9 mouse cellular contexts compared by ENCODE assay signal in genomic region chr5:31241522-31242034, GRCm38 (mm10). TPM values are rescaled to one million over a fixed set of nuclear protein-coding genes. Genes with fewer than 3 reads are reported as not detected.
DNase-seq lines count a peak whose midpoint lies in the region; ATAC-seq and TF ChIP-seq lines count a peak whose summit lies in the region.
"Had no signal": no experiment of that assay in that cellular context is flagged by ENCODE, and none has a peak within 500 bp of the region (broad histone marks: within the 10 kb centered on the region; RNA-seq: fewer than 3 reads in every experiment).

No protein-coding gene starts in this region.

- no peaks in the 10 kb centered on the region for H3K9me3 ChIP-seq in heart, embryonic 15.5 days (replicated peaks)
- H3K9me3 ChIP-seq in G1E (replicated peaks) = no peaks in the 10 kb centered on the region
- H3K9me3 ChIP-seq in hindbrain, embryonic 10.5 days = no peaks in the 10 kb centered on the region
- no peaks in the 10 kb centered on the region; the same call in 1 of the 2 replicates for H3K9me3 ChIP-seq in midbrain, embryonic 10.5 days (replicated peaks)

- DNase-seq in heart, adult 8-10 months (ENCODE audit: low spot score) = no peak
- DNase-seq in G1E (ENCODE audit: low spot score) = no peak
- DNase-seq in hindbrain, embryonic 10.5 days (ENCODE audit: low spot score) = no peak
- no peak for DNase-seq in midbrain, embryonic 10.5 days (ENCODE audit: low spot score)
- no peak for DNase-seq in retina, postnatal 1 day
- no peak for DNase-seq in layer of hippocampus, adult 11-12 months (ENCODE audit: low spot score)
- DNase-seq in layer of hippocampus, adult 18-20 months (ENCODE audit: low spot score in 2 of 2) = no peak

- peaks cover 12% of the 10 kb centered on the region for H3K4me1 ChIP-seq in heart, embryonic 15.5 days (replicated peaks)
- H3K4me1 ChIP-seq in G1E (ENCODE audit: insufficient read depth, low read depth, low read length) = peaks cover 14% of the 10 kb centered on the region
- peaks cover 17% of the 10 kb centered on the region for H3K4me1 ChIP-seq in hindbrain, embryonic 10.5 days (replicated peaks)
- peaks cover 26% of the 10 kb centered on the region for H3K4me1 ChIP-seq in midbrain, embryonic 10.5 days

- WGBS in heart, embryonic 15.5 days = 0% methylated on average over 13 of the region's 13 CpGs
- WGBS in hindbrain, embryonic 10.5 days = under 1% methylated on average over 13 of the region's 13 CpGs
- 1% methylated on average over 13 of the region's 13 CpGs for WGBS in midbrain, embryonic 10.5 days

- H3K4me2 ChIP-seq in heart, embryonic 15.5 days = peak overlapping the region; percentile 88

- peak overlapping the region; percentile 100 for H3K9ac ChIP-seq in heart, embryonic 15.5 days

- peak overlapping the region; percentile 100 for H3K4me3 ChIP-seq in heart, embryonic 15.5 days
- peak overlapping the region; percentile 92 for H3K4me3 ChIP-seq in G1E (ENCODE audit: low read depth, low read length)
- peak overlapping the region; percentile 96 for H3K4me3 ChIP-seq in hindbrain, embryonic 10.5 days
- H3K4me3 ChIP-seq in midbrain, embryonic 10.5 days = peak overlapping the region; percentile 95

- peaks cover 30% of the 10 kb centered on the region for H3K36me3 ChIP-seq in heart, embryonic 15.5 days
- H3K36me3 ChIP-seq in G1E (replicated peaks) = peaks cover 31% of the 10 kb centered on the region
- peaks cover 32% of the 10 kb centered on the region for H3K36me3 ChIP-seq in hindbrain, embryonic 10.5 days
- H3K36me3 ChIP-seq in midbrain, embryonic 10.5 days = peaks cover 35% of the 10 kb centered on the region

- no peaks in the 10 kb centered on the region for H3K27me3 ChIP-seq in heart, embryonic 15.5 days
- H3K27me3 ChIP-seq in G1E (ENCODE audit: insufficient read depth, low read length) = peaks cover 3% of the 10 kb centered on the region; the same call in 1 of the 2 replicates
- no peaks in the 10 kb centered on the region for H3K27me3 ChIP-seq in hindbrain, embryonic 10.5 days (ENCODE audit: insufficient read depth, poor library complexity, severe bottlenecking)
- H3K27me3 ChIP-seq in midbrain, embryonic 10.5 days (ENCODE audit: low read depth, poor library complexity, severe bottlenecking) = no peaks in the 10 kb centered on the region
- H3K27me3 ChIP-seq: Patski had no signal

- ATAC-seq in heart, embryonic 15.5 days (replicated peaks; ENCODE audit: insufficient number of reproducible peaks, insufficient read depth, low FRiP score, low read depth) = no peak
- ATAC-seq in G1E (ENCODE audit: extremely low read depth, insufficient number of reproducible peaks, low FRiP score, poor library complexity, severe bottlenecking) = no peak

- TF ChIP-seq CTCF in G1E (IDR thresholded peaks at IDR 0.05; ENCODE audit: low read depth, low read length) = no peak

- peak overlapping the region; percentile 100 for H3K27ac ChIP-seq in heart, embryonic 15.5 days
- peak overlapping the region; percentile 98 for H3K27ac ChIP-seq in hindbrain, embryonic 10.5 days
- peak overlapping the region; percentile 98 for H3K27ac ChIP-seq in midbrain, embryonic 10.5 days (replicated peaks)

RNA-seq across cellular contexts. Expression of gene Gm9970, which starts 0.5 kb away (rescaled TPM):
- 0.25 and 0.28 TPM in 2 replicates for polyA plus RNA-seq in heart, embryonic 15.5 days (2015; fragmentation: Nextera tagmentation; extraction: Ambion mirVana)
- under 1 TPM in 2 of 4 experiments, not detected in 2; 0.72 to 0.87 TPM for total RNA-seq in heart, adult 8-10 months (2022)
- not detected in 2 replicates for total RNA-seq in G1E (2014; fragmentation: Nextera tagmentation)
- 0.29 TPM in 1 of 2 replicates, not detected in the other for total RNA-seq in G1E (2017)
- 0.10 and 0.18 TPM in 2 replicates for polyA plus RNA-seq in G1E (2012)
- polyA plus RNA-seq in hindbrain, embryonic 10.5 days (2016; fragmentation: Nextera tagmentation; extraction: Ambion mirVana) = 0.30 TPM in 1 of 2 replicates, not detected in the other
- polyA plus RNA-seq in midbrain, embryonic 10.5 days (2016; fragmentation: Nextera tagmentation; extraction: Ambion mirVana) = 0.23 and 0.36 TPM in 2 replicates
- not detected for total RNA-seq in layer of hippocampus, adult 18-20 months (2021)

RNA-seq across cellular contexts. Expression of gene Nrbp1, which starts 0.9 kb away (rescaled TPM):
- 109 and 131 TPM in 2 replicates for polyA plus RNA-seq in heart, embryonic 15.5 days (2015; fragmentation: Nextera tagmentation; extraction: Ambion mirVana)
- 10 to 100 TPM; 75.9 to 87.9 (median 81.8) TPM for total RNA-seq in heart, adult 8-10 months (2022)
- 38.2 and 49.6 TPM in 2 replicates for total RNA-seq in G1E (2014; fragmentation: Nextera tagmentation)
- total RNA-seq in G1E (2017) = 76.8 and 77.1 TPM in 2 replicates
- polyA plus RNA-seq in G1E (2012) = 15.1 and 17.3 TPM in 2 replicates
- polyA plus RNA-seq in hindbrain, embryonic 10.5 days (2016; fragmentation: Nextera tagmentation; extraction: Ambion mirVana) = 151 and 159 TPM in 2 replicates
- 160 and 171 TPM in 2 replicates for polyA plus RNA-seq in midbrain, embryonic 10.5 days (2016; fragmentation: Nextera tagmentation; extraction: Ambion mirVana)
- total RNA-seq in layer of hippocampus, adult 18-20 months (2021) = 10 to 100 TPM; 83.8 to 86.3 TPM

RNA-seq across cellular contexts. Expression of gene Krtcap3, which starts 9.9 kb away (rescaled TPM):
- 3.0 and 7.0 TPM in 2 replicates for polyA plus RNA-seq in heart, embryonic 15.5 days (2015; fragmentation: Nextera tagmentation; extraction: Ambion mirVana)
- total RNA-seq in heart, adult 8-10 months (2022) = 1 to 10 TPM; 1.3 to 2.5 (median 1.6) TPM
- 3.8 and 8.8 TPM in 2 replicates for total RNA-seq in G1E (2014; fragmentation: Nextera tagmentation)
- total RNA-seq in G1E (2017) = 6.4 and 10.5 TPM in 2 replicates
- polyA plus RNA-seq in G1E (2012) = 9.4 and 11.8 TPM in 2 replicates
- 3.9 and 6.7 TPM in 2 replicates for polyA plus RNA-seq in hindbrain, embryonic 10.5 days (2016; fragmentation: Nextera tagmentation; extraction: Ambion mirVana)
- 2.9 and 3.0 TPM in 2 replicates for polyA plus RNA-seq in midbrain, embryonic 10.5 days (2016; fragmentation: Nextera tagmentation; extraction: Ambion mirVana)
- 1 to 10 TPM; 2.2 to 4.0 TPM for total RNA-seq in layer of hippocampus, adult 18-20 months (2021)

RNA-seq across cellular contexts. Expression of gene Ppm1g, which starts 21.1 kb away (rescaled TPM):
- 81.4 and 103 TPM in 2 replicates for polyA plus RNA-seq in heart, embryonic 15.5 days (2015; fragmentation: Nextera tagmentation; extraction: Ambion mirVana)
- 10 to 100 TPM; 45.3 to 71.9 (median 57.3) TPM for total RNA-seq in heart, adult 8-10 months (2022)
- total RNA-seq in G1E (2014; fragmentation: Nextera tagmentation) = 168 and 173 TPM in 2 replicates
- 158 and 176 TPM in 2 replicates for total RNA-seq in G1E (2017)
- 297 and 362 TPM in 2 replicates for polyA plus RNA-seq in G1E (2012)
- polyA plus RNA-seq in hindbrain, embryonic 10.5 days (2016; fragmentation: Nextera tagmentation; extraction: Ambion mirVana) = 172 and 197 TPM in 2 replicates
- polyA plus RNA-seq in midbrain, embryonic 10.5 days (2016; fragmentation: Nextera tagmentation; extraction: Ambion mirVana) = 195 and 214 TPM in 2 replicates
- 10 to 100 TPM; 69.6 to 73.3 TPM for total RNA-seq in layer of hippocampus, adult 18-20 months (2021)

RNA-seq across cellular contexts. Expression of gene Zfp513, which starts 39.5 kb away (rescaled TPM):
- 5.4 and 8.0 TPM in 2 replicates for polyA plus RNA-seq in heart, embryonic 15.5 days (2015; fragmentation: Nextera tagmentation; extraction: Ambion mirVana)
- total RNA-seq in heart, adult 8-10 months (2022) = 10 to 100 TPM in 1 of 4 experiments, 1 to 10 TPM in 3; 7.1 to 11.2 (median 8.1) TPM
- 9.4 and 12.2 TPM in 2 replicates for total RNA-seq in G1E (2014; fragmentation: Nextera tagmentation)
- 7.0 and 7.6 TPM in 2 replicates for total RNA-seq in G1E (2017)
- 35.7 and 48.2 TPM in 2 replicates for polyA plus RNA-seq in G1E (2012)
- 12.7 and 15.0 TPM in 2 replicates for polyA plus RNA-seq in hindbrain, embryonic 10.5 days (2016; fragmentation: Nextera tagmentation; extraction: Ambion mirVana)
- 11.5 and 13.8 TPM in 2 replicates for polyA plus RNA-seq in midbrain, embryonic 10.5 days (2016; fragmentation: Nextera tagmentation; extraction: Ambion mirVana)
- total RNA-seq in layer of hippocampus, adult 18-20 months (2021) = 10 to 100 TPM; 27.1 to 28.2 TPM
